Mouse (Mus musculus) liver, embryonic 14.5 days (tissue): Measurements from ENCODE around the gene Cbln3.

ENCODE experiments used
- CTCF ChIP-seq: IDR thresholded peaks from 2 replicates; pipeline ENCODE4 v1.5.1; 2016; ENCODE audit warnings: antibody characterized with exemption, low read depth, control low read depth
- EP300 ChIP-seq: IDR thresholded peaks from 2 replicates; pipeline ENCODE4 v1.6.1; 2016; ENCODE audit warnings: antibody characterized with exemption, low read depth

GRCm38 (mm10) chr14:55842794-55843193 lies 41.4 kb downstream of the Cbln3 start:
- TF ChIP-seq CTCF (peak; percentile 40), EP300 (no peak)
